In genomic region chr9:58112866-58113278, GRCm38 (mm10) we compare ENCODE assay signal across 9 mouse cellular contexts. TPM values are rescaled to one million over a fixed set of nuclear protein-coding genes. Genes with fewer than 3 reads are reported as not detected.
DNase-seq lines count a peak whose midpoint lies in the region; ATAC-seq lines count a peak whose summit lies in the region.
"Had no signal": no experiment of that assay in that cellular context is flagged by ENCODE, and none has a peak within 500 bp of the region (broad histone marks: within the 10 kb centered on the region; RNA-seq: fewer than 3 reads in every experiment).

No protein-coding gene starts in this region.

- H3K27me3 ChIP-seq in heart, embryonic 11.5 days (ENCODE audit: control insufficient read depth, insufficient read depth, low read length): peaks cover 31% of the 10 kb centered on the region
- H3K27me3 ChIP-seq in hindbrain, embryonic 12.5 days: peaks cover 28% of the 10 kb centered on the region
- peaks cover 82% of the 10 kb centered on the region for H3K27me3 ChIP-seq in midbrain, embryonic 10.5 days (ENCODE audit: low read depth, poor library complexity, severe bottlenecking)

- no peak overlapping the region for H3K27ac ChIP-seq in heart, embryonic 11.5 days (ENCODE audit: low read depth, low read length)
- peak overlapping the region; percentile 94 for H3K27ac ChIP-seq in hindbrain, embryonic 12.5 days
- H3K27ac ChIP-seq in midbrain, embryonic 10.5 days (replicated peaks): peak overlapping the region; percentile 90

- H3K4me1 ChIP-seq in heart, embryonic 11.5 days (ENCODE audit: control insufficient read depth, insufficient read depth, low read length): peaks cover 33% of the 10 kb centered on the region
- peaks cover 66% of the 10 kb centered on the region for H3K4me1 ChIP-seq in hindbrain, embryonic 12.5 days
- H3K4me1 ChIP-seq in midbrain, embryonic 10.5 days: peaks cover 76% of the 10 kb centered on the region

- no peaks in the 10 kb centered on the region for H3K9me3 ChIP-seq in heart, embryonic 11.5 days (replicated peaks; ENCODE audit: control insufficient read depth, low read length)
- no peaks in the 10 kb centered on the region for H3K9me3 ChIP-seq in hindbrain, embryonic 12.5 days (replicated peaks)
- H3K9me3 ChIP-seq in midbrain, embryonic 10.5 days (replicated peaks): no peaks in the 10 kb centered on the region

- ATAC-seq in heart, embryonic 11.5 days (replicated peaks; ENCODE audit: insufficient number of reproducible peaks, low FRiP score, low TSS enrichment): no peak
- peak; percentile 79 for ATAC-seq in hindbrain, embryonic 12.5 days (ENCODE audit: low FRiP score)
- no peak for ATAC-seq in granulocyte monocyte progenitor cell, adult 5-6 weeks (replicated peaks; ENCODE audit: poor library complexity, severe bottlenecking)

- peak overlapping the region; percentile 60 for H3K4me2 ChIP-seq in heart, embryonic 11.5 days
- H3K4me2 ChIP-seq in hindbrain, embryonic 12.5 days (replicated peaks): peak overlapping the region; percentile 44

- no peaks in the 10 kb centered on the region for H3K36me3 ChIP-seq in heart, embryonic 11.5 days (ENCODE audit: control insufficient read depth, insufficient read depth, low read length)
- H3K36me3 ChIP-seq in hindbrain, embryonic 12.5 days: no peaks in the 10 kb centered on the region
- H3K36me3 ChIP-seq in midbrain, embryonic 10.5 days: no peaks in the 10 kb centered on the region

- intact Hi-C loops in heart, postnatal 10 days (cut with DNase I): no loop called here

- 1% methylated on average over 6 of the region's 6 CpGs for WGBS in heart, embryonic 11.5 days (ENCODE audit: insufficient replicate concordance)
- WGBS in hindbrain, embryonic 12.5 days: 0% methylated on average over 6 of the region's 6 CpGs
- 0% methylated on average over 6 of the region's 6 CpGs for WGBS in midbrain, embryonic 10.5 days

- DNase-seq in heart, postnatal 10 days: no peak
- peak; percentile 61 for DNase-seq in MN1 (ENCODE audit: low spot score)
- DNase-seq in midbrain, embryonic 10.5 days (ENCODE audit: low spot score): peak; percentile 87
- DNase-seq in urinary bladder, adult 2 months (ENCODE audit: low spot score): no peak
- DNase-seq in urinary bladder, postnatal 25 days (ENCODE audit: low spot score): no peak

- no peak overlapping the region for H3K9ac ChIP-seq in heart, embryonic 11.5 days (ENCODE audit: low read depth, low read length)
- H3K9ac ChIP-seq in hindbrain, embryonic 12.5 days: peak overlapping the region; percentile 44; the same call in 1 of the 2 replicates

- H3K4me3 ChIP-seq in heart, embryonic 11.5 days (ENCODE audit: low read depth, low read length): peak overlapping the region; percentile 23; the same call in 1 of the 2 replicates
- 0 out of 2 replicates have a peak overlapping the region, but pooled peaks have one; percentile 14 for H3K4me3 ChIP-seq in hindbrain, embryonic 12.5 days
- H3K4me3 ChIP-seq in midbrain, embryonic 10.5 days: peak overlapping the region; percentile 49
- H3K4me3 ChIP-seq: myocyte had no signal

RNA-seq across cellular contexts. Expression of gene Ccdc33, which starts 5.8 kb away (rescaled TPM):
- 0.37 TPM in 1 of 2 replicates, not detected in the other for polyA plus RNA-seq in heart, embryonic 11.5 days (2014; fragmentation: Nextera tagmentation; extraction: Ambion mirVana)
- total RNA-seq in heart, postnatal 10 days (2021): not detected
- polyA plus RNA-seq in hindbrain, embryonic 12.5 days (2016; fragmentation: Nextera tagmentation; extraction: Ambion mirVana): 1.0 and 1.5 TPM in 2 replicates
- 0.51 and 0.62 TPM in 2 replicates for polyA plus RNA-seq in midbrain, embryonic 10.5 days (2016; fragmentation: Nextera tagmentation; extraction: Ambion mirVana)
- not detected in 2 replicates for total RNA-seq in granulocyte monocyte progenitor cell, adult 5-6 weeks (2014; fragmentation: Nextera tagmentation)
- not detected in 2 replicates for total RNA-seq in granulocyte monocyte progenitor cell, adult 5-6 weeks (2017)
- polyA plus RNA-seq in urinary bladder, adult 2 months (2012; rRNA removed): 0.06 and 0.09 TPM in 2 replicates
- polyA plus RNA-seq: myocyte had no signal

RNA-seq across cellular contexts. Expression of gene Stra6, which starts 49.3 kb away (rescaled TPM):
- polyA plus RNA-seq in heart, embryonic 11.5 days (2014; fragmentation: Nextera tagmentation; extraction: Ambion mirVana): 3.4 and 4.0 TPM in 2 replicates
- under 1 TPM; 0.12 to 0.20 TPM for total RNA-seq in heart, postnatal 10 days (2021)
- polyA plus RNA-seq in hindbrain, embryonic 12.5 days (2016; fragmentation: Nextera tagmentation; extraction: Ambion mirVana): 14.8 and 17.6 TPM in 2 replicates
- 15.2 TPM in 2 replicates for polyA plus RNA-seq in midbrain, embryonic 10.5 days (2016; fragmentation: Nextera tagmentation; extraction: Ambion mirVana)
- not detected in 2 replicates for total RNA-seq in granulocyte monocyte progenitor cell, adult 5-6 weeks (2014; fragmentation: Nextera tagmentation)
- not detected in 2 replicates for total RNA-seq in granulocyte monocyte progenitor cell, adult 5-6 weeks (2017)
- polyA plus RNA-seq in urinary bladder, adult 2 months (2012; rRNA removed): 0.50 and 0.63 TPM in 2 replicates

Comparison
In these comparisons a context has a peak if more than half of its experiments do, and no peak if none do; other contexts are left out.
1. DNase-seq: peak in MN1 (single experiment) and midbrain, embryonic 10.5 days (single experiment); none in heart, postnatal 10 days (0 of 2), urinary bladder, adult 2 months (single experiment) and urinary bladder, postnatal 25 days (single experiment).
2. Peak in every context shown above with its lines, with median percentiles within 50 percentile points of each other: H3K4me3 ChIP-seq.